Mouse (Mus musculus) lung, adult 10 weeks (tissue): ENCODE measurements around the gene Egln2. TPM values are rescaled to one million over a fixed set of nuclear protein-coding genes. Genes with fewer than 3 reads are reported as not detected.

Source experiments
- polyA plus RNA-seq: library from polyadenylated mRNA; stranded (reverse); fragments of 350-450 nt; fragmentation: Illumina TruSeq; extraction: RNeasy Lipid Tissue Mini Kit (QIAGEN cat#74804); gene quantifications from one replicate; pipeline ENCODE4 v1.2.3, GENCODE M21; 2014; ENCODE audit warnings: low read depth, low replicate concordance; ENCODE audit not compliant: insufficient read depth

Gene Egln2
- 58.1 TPM for polyA plus RNA-seq

DNA sequence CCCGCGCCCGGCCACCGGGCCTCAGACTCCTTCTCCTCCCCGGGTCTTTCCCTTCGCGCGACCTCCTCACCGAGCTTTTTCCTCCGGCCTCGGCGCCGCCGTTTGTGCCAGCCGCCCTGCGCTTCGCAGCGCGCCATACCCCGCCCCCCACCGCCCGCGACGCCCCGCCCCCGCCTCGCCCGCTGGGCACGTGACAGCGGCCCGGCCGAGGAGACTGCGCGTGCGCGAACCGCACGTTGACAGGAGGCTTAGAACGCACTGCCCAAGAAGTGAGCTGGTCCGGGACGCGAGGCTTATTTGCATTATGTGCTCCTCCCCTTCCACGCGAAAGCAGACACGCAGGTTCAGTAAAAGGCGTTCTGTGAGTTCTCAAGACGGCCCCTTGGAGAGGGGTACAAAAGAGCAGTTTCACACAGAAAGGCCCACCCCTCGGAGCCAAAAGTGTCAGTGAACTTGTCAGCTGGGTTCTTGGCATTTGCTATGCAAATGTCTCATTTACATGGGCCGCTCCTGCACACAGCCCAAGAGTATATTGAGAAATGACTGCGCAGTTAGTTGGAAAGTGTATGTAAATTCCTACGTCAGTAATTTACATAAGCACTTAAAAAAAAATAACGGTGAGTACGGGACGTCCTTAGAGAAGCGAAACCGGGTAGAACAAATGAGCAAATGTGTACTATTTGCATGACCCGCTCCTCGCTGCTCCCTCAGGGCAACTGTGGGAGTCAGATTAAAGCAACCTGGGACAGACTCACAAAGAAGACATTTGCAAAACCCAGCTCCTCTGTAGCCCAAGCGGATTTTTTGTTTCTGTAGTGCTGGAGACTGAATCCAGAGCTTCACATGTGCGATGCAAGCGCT, at the start of gene Egln2:
Gene Egln2 (minus strand): TSS at position 189 of the 861 bp plus-strand sequence.

DNA sequence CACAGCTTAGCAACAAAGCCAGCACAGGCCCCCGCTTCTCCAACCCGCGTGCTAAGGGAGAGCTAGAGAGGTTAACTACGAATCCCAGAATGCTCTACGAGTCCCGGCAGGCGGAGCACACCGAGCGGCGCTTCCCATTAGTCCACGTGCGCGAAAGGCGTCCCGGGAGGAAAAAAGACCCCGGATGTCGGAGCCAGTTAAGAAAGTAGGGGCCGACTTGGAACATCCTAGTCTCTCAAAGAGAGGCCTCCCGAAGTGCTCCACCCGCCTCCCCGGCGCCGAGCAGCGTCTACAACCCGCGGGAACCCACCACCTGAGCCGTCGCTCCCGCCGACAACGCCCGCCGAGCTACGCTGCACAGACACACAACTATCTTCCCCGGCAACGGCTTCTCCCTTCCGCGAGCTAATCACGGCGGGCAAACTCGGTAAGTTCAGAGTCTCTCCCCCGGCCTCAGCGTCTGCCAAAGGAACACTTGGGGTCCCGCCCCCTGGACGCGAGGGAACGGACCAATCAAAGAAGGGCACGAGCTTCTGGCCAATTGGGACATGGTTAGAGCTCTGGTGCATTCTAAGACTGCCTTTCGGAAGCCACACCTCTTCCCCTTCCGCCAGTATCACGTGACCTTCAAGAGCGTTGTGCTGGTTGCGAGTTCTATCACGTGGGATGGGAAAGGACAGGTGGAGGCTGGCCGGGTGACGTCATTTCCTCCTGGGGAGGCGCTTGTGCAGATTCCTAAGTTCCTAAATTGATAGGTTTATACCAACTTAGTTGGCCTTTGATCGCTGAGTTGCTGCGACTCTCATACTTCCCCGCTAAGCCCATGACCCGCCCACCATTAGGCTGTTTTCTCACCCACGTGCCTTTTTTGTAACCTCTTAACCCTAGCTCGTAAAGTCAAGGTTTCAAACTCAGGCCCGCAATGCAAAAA, 29.3 kb upstream of the Egln2 start, which contains the start of the genes BC024978 and Snrpa:
Gene BC024978 (plus strand): TSS at position 101 of the 931 bp plus-strand sequence.
Gene Snrpa (minus strand): TSS at position 591 of the 931 bp plus-strand sequence.

GRCm38 (mm10) chr7:27180837-27181695, 14.5 kb upstream of the Egln2 start, which contains the start of the genes Gm21983 and Mia:
Gene Gm21983 (minus strand): TSS chr7:27181086.
Gene Mia (minus strand): TSS chr7:27181157.

GRCm38 (mm10) chr7:27178324-27179216, 12.0 kb upstream of the Egln2 start, which contains the start of gene Rab4b:
Gene Rab4b (minus strand): TSS chr7:27178896.

GRCm38 (mm10) chr7:27153205-27153764, 13.3 kb downstream of the Egln2 start, which contains the start of gene Cyp2t4:
Gene Cyp2t4 (plus strand): TSS chr7:27153714.

GRCm38 (mm10) chr7:27119676-27120075, 46.9 kb downstream of the Egln2 start, which contains the start of gene Cyp2f2:
Gene Cyp2f2 (plus strand): TSS chr7:27119909.

Other genes starting within 250 kb of the Egln2 start
- gene Cyp2a22, start 227.4 kb downstream of the Egln2 start, polyA plus RNA-seq, result not detected
- gene Cyp2a12, start 137.7 kb downstream of the Egln2 start, polyA plus RNA-seq, result not detected
- gene Cyp2f2, start 46.9 kb downstream of the Egln2 start, polyA plus RNA-seq, result 1,698 TPM
- not detected for gene Cyp2t4, start 13.1 kb downstream of the Egln2 start, polyA plus RNA-seq
- 40.8 TPM for gene Rab4b, start 12.1 kb upstream of the Egln2 start, polyA plus RNA-seq
- gene Gm21983, start 14.3 kb upstream of the Egln2 start, polyA plus RNA-seq, result not detected
- 13.1 TPM for gene Mia, start 14.4 kb upstream of the Egln2 start, polyA plus RNA-seq
- 4.4 TPM for gene BC024978, start 29.0 kb upstream of the Egln2 start, polyA plus RNA-seq
- 42.6 TPM for gene Snrpa, start 29.5 kb upstream of the Egln2 start, polyA plus RNA-seq
- 4.7 TPM for gene Itpkc, start 61.9 kb upstream of the Egln2 start, polyA plus RNA-seq
- 28.4 TPM for gene Coq8b, start 66.2 kb upstream of the Egln2 start, polyA plus RNA-seq
- 7.2 TPM for gene Numbl, start 91.6 kb upstream of the Egln2 start, polyA plus RNA-seq
- gene Ltbp4, start 170.9 kb upstream of the Egln2 start, polyA plus RNA-seq, result 197 TPM
- gene Shkbp1, start 189.2 kb upstream of the Egln2 start, polyA plus RNA-seq, result 25.2 TPM
- gene Gm20479, start 190.6 kb upstream of the Egln2 start, polyA plus RNA-seq, result not detected